Mouse (Mus musculus): ENCODE measurements around the gene Id1. TPM values are rescaled to one million over a fixed set of nuclear protein-coding genes. Genes with fewer than 3 reads are reported as not detected.

Id1 gene
- total RNA-seq, 2 experiments from 2014 or later: 20.6 to 24.5 TPM

DNA sequence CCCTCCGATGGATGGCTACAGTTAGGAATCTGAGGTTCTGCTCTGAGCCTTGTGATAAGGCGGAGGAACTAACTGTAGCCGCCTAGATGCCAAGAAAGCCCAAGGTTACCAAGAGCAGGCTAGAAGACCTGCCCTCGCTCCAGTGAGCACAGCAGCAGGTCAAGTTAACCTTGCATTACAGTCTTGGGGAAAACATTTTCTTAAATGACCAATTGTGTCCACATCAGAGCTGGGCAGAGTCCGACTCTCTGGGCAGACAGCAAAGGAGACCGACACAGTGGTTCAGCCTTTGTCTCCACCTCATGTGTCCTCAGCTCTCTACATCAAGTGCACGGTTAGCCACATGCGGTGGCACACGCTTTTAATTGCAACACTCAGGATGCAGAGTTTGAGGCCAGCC lies 35.5 kb downstream of the Id1 start:
- intact Hi-C loops (cut with DNase I): no loop called here
- no peak for DNase-seq (ENCODE audit: extremely low spot score in 1 of 2, low spot score in 2 of 2)

DNA sequence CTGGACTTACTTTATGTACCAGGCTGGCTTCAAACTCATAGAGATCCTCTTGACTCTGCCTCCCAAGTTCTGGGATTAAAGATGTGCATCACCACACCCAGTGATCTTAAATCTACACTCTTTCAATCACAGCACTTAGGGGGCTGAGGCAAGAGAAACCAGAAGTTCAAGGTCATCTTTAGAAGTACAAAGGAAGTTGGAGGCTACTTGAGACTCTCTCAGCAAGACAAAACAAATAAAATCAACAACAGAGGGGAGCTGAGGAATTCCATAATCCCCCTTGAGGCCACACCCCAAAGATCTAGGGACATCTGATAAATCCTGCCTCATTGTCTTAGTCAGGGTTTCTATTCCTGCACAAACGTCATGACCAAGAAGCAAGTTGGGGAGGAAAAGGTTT lies 36.2 kb downstream of the Id1 start:
- no peak for DNase-seq (ENCODE audit: extremely low spot score in 1 of 2, low spot score in 2 of 2)
- intact Hi-C loops (cut with DNase I): no loop called here

DNA sequence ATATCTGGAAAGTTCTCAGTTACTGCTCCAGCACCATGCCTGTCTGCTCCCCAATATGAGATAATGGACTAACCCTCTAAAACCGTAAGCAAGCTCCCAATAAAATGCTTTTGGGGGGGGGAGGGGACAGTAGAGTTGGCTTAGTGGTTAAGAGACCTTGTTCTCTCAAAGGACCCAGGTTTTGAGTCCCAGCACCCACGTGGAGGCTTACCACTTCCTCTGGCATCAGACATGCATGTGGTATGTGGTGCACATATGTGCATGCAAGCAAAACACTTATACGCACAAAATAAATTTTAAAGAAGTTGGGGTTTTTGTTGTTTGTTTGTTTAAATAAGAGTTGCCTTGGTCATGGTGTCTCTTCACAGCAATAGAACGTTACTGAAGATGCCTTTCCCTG lies 39.3 kb downstream of the Id1 start:
- intact Hi-C loops (cut with DNase I): no loop called here

DNA sequence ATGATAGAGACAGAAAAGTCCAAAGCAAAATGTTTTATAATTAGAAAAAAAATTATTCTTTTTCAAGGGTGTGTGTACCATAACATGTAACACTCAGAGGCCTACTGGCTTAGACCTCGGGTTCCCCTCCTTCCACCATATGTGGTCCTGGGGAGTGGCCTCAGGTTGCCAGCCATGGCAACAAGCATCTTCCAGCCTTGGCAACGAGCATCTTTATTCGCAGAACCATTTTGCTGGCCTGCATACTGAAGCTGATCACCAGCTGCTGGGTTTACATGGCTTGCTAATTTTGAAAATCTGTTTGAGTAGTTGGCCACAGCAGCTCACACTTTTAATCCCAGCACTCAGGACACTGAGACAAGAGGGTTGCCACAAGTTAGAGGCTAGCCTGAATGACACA lies 40.0 kb downstream of the Id1 start:
- no peak for DNase-seq (ENCODE audit: extremely low spot score in 1 of 2, low spot score in 2 of 2)
- intact Hi-C loops (cut with DNase I): no loop called here

More for the DNA sequence above, 39.3 kb downstream of the Id1 start:
- no peak for DNase-seq (ENCODE audit: extremely low spot score in 1 of 2, low spot score in 2 of 2)

DNA sequence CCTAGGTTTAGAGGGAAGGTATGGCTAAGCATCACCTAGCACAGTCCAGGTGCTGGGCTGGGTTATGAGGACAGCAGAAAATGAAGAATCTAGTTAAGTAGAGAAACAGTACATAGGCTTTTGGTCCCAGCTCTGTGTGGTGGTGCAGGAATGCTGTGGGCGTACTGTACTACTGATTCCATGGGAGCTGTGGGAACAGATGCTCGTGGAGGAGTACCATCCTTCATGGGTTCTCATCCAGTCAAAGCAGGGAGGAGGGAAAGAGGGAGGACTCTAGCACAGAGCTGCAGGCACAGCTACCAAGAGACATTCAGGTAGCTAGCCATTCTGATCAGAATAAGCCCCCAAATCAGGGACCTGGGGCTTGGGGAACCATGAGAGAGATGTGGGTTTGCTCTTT lies 40.4 kb downstream of the Id1 start:
- peak in 1 of 2 experiments; percentile 64 for DNase-seq (ENCODE audit: extremely low spot score in 1 of 2, low spot score in 2 of 2)
- intact Hi-C loops (cut with DNase I): no loop called here

DNA sequence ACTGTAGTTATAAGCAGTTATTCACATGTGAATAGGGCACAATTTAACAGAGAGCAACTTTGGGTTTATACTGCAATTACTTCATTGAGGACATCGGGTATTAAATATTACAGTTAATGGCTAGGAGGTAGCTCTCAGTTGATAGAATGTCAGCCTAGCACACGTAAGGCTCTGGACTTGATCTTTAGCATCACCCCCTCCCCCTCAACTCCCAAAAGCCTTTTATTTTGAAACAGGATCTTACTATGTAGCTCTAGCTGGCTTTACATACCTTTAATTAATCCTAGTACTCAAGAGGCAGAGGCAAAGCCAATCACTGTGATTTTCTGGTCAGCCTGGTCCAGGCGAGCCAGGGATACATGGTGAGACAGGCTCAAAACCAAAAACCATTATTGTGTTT lies 41.0 kb downstream of the Id1 start:
- intact Hi-C loops (cut with DNase I): no loop called here
- DNase-seq (ENCODE audit: extremely low spot score in 1 of 2, low spot score in 2 of 2): no peak

DNA sequence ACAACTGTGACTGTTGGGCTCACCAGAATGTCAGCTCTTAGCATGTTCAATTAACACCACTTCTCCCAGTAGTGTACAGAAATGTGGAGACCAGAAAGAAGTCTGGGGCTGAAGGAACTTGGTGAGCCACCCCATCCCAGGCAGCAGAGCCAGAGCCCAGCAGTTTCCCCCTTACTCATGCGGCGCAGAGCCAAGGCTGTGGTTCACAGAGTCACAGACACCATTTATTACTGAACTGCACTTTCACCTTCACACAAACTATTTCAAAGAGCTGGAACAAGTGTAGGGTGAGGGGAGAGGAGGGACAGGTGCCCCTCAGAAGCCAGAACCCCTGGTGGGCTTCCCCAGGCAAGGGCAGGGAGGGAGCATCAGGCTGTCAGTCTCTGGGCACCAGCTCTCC lies 44.4 kb downstream of the Id1 start:
- intact Hi-C loops (cut with DNase I): no loop called here
- no peak for DNase-seq (ENCODE audit: extremely low spot score in 1 of 2, low spot score in 2 of 2)

DNA sequence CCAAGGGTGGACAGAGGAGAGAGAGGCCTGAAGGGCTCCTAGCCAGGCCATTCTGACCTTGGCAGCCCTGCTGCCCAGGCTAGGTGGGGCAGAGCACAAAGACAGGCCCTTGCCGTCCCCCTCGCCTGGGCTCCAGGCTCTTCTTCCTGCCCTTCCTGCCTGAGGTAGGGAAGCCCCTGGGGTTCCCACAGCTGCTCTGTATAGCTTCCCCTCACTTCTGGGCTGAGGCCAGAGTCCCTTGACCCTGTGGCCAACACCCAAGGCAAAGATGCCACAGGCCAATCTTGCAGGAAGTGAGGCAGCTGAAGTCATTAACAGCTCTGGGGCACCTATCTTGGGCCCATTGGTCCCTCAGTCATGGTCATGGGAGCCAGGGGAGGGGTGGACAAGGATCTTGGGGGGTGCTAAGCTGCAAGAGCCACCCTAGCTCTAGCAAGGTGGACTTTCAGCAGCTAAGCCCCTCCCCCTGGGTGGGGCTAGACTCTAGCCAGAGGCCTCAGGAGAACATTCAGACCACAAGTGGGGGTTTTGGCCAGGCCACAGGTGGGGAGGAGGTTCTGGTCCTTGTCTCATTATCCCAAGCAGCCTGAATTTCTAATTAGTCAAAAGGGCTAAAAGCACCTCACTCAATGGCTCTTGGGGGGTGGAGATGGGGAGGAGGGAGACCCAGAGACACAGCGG lies 45.1 kb downstream of the Id1 start:
- DNase-seq (ENCODE audit: extremely low spot score in 1 of 2, low spot score in 2 of 2): peak in 1 of 2 experiments; percentile 45
- intact Hi-C loops (cut with DNase I): no loop called here

DNA sequence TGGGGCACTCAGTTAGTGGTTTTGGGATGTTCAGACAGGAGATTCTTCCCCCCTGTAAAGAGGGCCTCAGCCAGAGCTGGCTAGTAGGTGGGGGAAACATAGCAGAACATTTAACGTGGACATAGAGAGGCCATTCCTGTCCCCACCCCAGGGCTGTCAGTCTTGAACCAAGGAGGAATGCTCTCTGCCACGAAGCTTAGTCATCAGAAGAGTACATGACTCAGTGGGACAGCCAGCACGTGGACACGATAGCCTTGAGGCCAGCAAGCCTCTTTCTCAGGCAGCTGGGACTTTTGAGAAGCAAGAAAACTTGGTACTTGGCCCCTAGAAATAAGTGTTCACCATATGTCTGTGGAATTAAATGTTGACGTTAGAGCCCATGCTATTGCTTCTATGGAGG lies 46.6 kb downstream of the Id1 start:
- DNase-seq (ENCODE audit: extremely low spot score in 1 of 2, low spot score in 2 of 2): no peak
- intact Hi-C loops (cut with DNase I): no loop called here

DNA sequence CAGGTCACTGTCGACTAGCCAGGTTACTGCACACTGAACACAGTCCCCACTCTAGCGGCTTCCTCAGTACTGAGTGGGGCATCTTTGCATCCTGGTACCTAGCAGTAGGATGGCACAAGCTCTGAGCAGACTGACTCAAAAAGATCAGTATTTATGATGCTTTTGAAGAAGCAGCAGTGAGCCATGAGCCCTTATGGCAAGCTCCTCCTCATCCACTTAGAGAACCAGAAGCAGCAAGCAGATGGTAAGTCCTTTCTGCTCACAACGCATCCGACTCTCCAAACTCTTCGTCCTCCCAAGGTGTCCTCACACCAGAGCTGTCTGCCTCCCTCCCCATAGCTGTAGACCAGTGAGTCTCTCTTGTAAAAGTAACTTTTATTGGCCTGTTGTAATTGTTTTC lies 47.2 kb downstream of the Id1 start:
- DNase-seq (ENCODE audit: extremely low spot score in 1 of 2, low spot score in 2 of 2): no peak
- intact Hi-C loops (cut with DNase I): no loop called here

DNA sequence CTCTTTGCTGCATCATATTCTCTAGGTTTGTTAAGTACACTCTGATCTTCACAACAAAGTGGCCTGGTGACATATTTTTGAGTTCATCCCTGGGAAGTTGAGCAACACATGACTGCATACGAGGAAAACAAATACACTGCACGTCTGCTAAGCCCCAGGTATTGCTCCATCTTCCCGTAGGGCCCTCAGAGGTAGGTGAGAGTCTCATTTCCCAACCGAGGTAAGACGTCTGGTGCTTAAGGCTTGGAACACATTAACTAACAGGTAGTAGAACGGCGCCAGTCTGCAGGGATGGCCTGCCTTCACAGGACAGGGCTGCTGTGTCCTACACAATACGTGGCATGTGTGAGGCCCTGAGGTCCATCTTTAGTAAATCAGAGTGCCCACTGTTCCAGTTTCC lies 48.6 kb downstream of the Id1 start:
- intact Hi-C loops (cut with DNase I): loop anchor here (5.0 kb wide), 1 partner anchor 43 kb away; no protein-coding TSS in a partner anchor
- no peak for DNase-seq (ENCODE audit: extremely low spot score in 1 of 2, low spot score in 2 of 2)

DNA sequence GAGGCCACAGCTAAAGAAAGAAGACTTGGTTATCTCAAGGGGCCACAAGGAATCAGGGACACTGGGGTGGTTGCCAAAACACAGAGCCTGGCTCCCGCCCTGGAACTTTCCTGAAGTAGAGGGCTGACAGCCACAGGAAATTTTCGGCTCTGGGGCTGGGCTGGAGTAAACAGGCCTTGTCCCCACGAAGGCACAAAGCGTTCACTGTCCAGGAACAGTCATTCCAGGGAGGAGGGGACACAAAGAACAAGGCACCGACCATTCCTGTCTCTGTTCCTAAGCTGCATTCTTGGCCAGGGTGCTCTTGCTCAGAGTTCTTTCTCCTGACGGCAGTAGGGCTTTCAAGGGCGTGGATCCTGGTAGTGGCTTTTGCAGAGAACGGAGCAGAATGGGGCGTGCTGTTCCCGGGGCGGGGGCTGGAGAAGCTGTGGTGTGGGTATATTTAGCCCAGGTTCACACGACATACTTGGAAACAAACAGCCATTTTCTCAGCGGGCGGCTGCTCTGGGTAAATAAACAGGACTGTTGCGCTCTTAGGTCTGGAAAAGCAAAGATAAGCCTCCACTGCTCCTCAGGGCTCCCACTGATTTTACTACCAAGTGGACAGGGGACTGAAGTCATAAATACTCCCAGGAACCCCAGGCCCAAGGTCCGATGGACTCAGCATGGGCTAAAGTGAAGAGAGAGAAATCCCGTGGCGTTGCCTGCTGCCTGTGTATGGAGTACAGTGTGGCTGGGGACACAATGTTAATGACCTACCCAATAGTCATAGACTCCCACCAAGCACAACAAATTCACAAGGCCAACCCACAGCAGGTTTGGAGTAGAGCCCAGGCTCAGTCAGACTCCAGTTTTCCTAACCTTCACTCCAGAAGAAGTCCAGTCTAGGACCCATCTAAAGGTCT lies 49.6 kb downstream of the Id1 start:
- intact Hi-C loops (cut with DNase I): loop anchor here (5.0 kb wide), 1 partner anchor 42 kb away; no protein-coding TSS in a partner anchor
- peak; percentile 55 to 93 for DNase-seq (ENCODE audit: extremely low spot score in 1 of 2, low spot score in 2 of 2)

Small RNAs within 50 kb of the gene (microRNA-seq; reads per million reads assigned to microRNA genes)
- not detected for gene Gm23802

Other genes starting within 250 kb of the Id1 start
- not detected for gene Defb22, start 246.1 kb upstream of the Id1 start, total RNA-seq (2021)
- gene Defb26, start 224.6 kb upstream of the Id1 start, total RNA-seq (2021): not detected
- not detected for gene Defb28, start 218.0 kb upstream of the Id1 start, total RNA-seq (2021)
- not detected for gene Defb29, start 196.2 kb upstream of the Id1 start, total RNA-seq (2021)
- gene Gm17416, start 166.9 kb upstream of the Id1 start, total RNA-seq (2021): not detected
- not detected for gene Defb21, start 163.5 kb upstream of the Id1 start, total RNA-seq (2021)
- not detected for gene Defb19, start 155.9 kb upstream of the Id1 start, total RNA-seq (2021)
- not detected for gene Defb45, start 136.9 kb upstream of the Id1 start, total RNA-seq (2021)
- gene Defb36, start 131.9 kb upstream of the Id1 start, total RNA-seq (2021): not detected
- not detected for gene Defb25, start 113.2 kb upstream of the Id1 start, total RNA-seq (2021)
- 1 to 10 TPM; 1.5 TPM for gene Rem1, start 109.3 kb upstream of the Id1 start, total RNA-seq (2021)
- 100 to 1,000 TPM in 1 of 2 experiments, 10 to 100 TPM in 1; 99.7 to 115 TPM for gene H13, start 66.8 kb upstream of the Id1 start, total RNA-seq (2021)
- 10 to 100 TPM; 22.9 to 28.1 TPM for gene Mcts2, start 49.2 kb upstream of the Id1 start, total RNA-seq (2021)
- 1 to 10 TPM; 1.7 to 1.8 TPM for gene Cox4i2, start 17.9 kb downstream of the Id1 start, total RNA-seq (2021)
- 100 to 1,000 TPM; 118 to 123 TPM for gene Bcl2l1, start 95.5 kb downstream of the Id1 start, total RNA-seq (2021)
- 1 to 10 TPM; 4.3 to 5.0 TPM for gene Tpx2, start 111.7 kb downstream of the Id1 start, total RNA-seq (2021)
- not detected for gene Mylk2, start 175.1 kb downstream of the Id1 start, total RNA-seq (2021)
- gene Foxs1, start 197.0 kb downstream of the Id1 start, total RNA-seq (2021): 1 to 10 TPM; 1.0 to 1.7 TPM
- gene Dusp15, start 215.4 kb downstream of the Id1 start, total RNA-seq (2021): 10 to 100 TPM; 20.1 to 23.6 TPM
- gene Ttll9, start 226.2 kb downstream of the Id1 start, total RNA-seq (2021): 1 to 10 TPM; 3.9 to 4.6 TPM